Mouse (Mus musculus) MEL (cell line): ENCODE data around the gene Sema5a. TPM values are rescaled to one million over a fixed set of nuclear protein-coding genes. Genes with fewer than 3 reads are reported as not detected.

ENCODE experiments used
- DNase-seq: peaks from one replicate; pipeline ENCODE4 v3.0.0; 2011; ENCODE audit warnings: low read depth, low spot score
- H3K27ac ChIP-seq: 2 replicates; pipeline ENCODE4 v1.5.1; 2012; ENCODE audit warnings: low read depth, mild to moderate bottlenecking, control low read depth, low read length, moderate library complexity; ENCODE audit not compliant: control insufficient read depth
- H3K27me3 ChIP-seq, 2 experiments: fragments of 150-350 bp in 1 of 2; sonication (generic) in 1 of 2; 2 replicates each; pipeline ENCODE4 v1.6.1; 2012; ENCODE audit warnings: low read length in 2 of 2, mild to moderate bottlenecking in 2 of 2, improper control_type of control experiment in 1 of 2, moderate library complexity in 1 of 2; ENCODE audit not compliant: insufficient read depth in 2 of 2, control insufficient read depth in 1 of 2
- H3K36me3 ChIP-seq, 2 experiments: 2 replicates each; pipeline ENCODE4 v1.6.1; 2012 to 2014; ENCODE audit warnings: low read length in 2 of 2, improper control_type of control experiment in 1 of 2, inconsistent platforms in 1 of 2, mild to moderate bottlenecking in 1 of 2; ENCODE audit not compliant: insufficient read depth in 2 of 2, control insufficient read depth in 1 of 2
- H3K4me1 ChIP-seq, 2 experiments: fragments of 150-350 bp in 1 of 2; sonication (generic) in 1 of 2; 2 replicates each; pipeline ENCODE4 v1.6.1; 2012; ENCODE audit warnings: low read length in 2 of 2, improper control_type of control experiment in 1 of 2, mild to moderate bottlenecking in 1 of 2; ENCODE audit not compliant: insufficient read depth in 2 of 2, control insufficient read depth in 1 of 2
- H3K4me3 ChIP-seq, 2 experiments: fragments of 150-350 bp in 1 of 2; sonication (generic) in 1 of 2; 2 replicates each; pipeline ENCODE4 v1.5.1; 2012; ENCODE audit warnings: low read depth in 2 of 2, low read length in 2 of 2, mild to moderate bottlenecking in 2 of 2, moderate library complexity in 2 of 2, control low read depth in 1 of 2, improper control_type of control experiment in 1 of 2; ENCODE audit not compliant: control insufficient read depth in 1 of 2, insufficient read depth in 1 of 2
- H3K79me2 ChIP-seq: 2 replicates; pipeline ENCODE4 v1.6.1; 2012; ENCODE audit warnings: mild to moderate bottlenecking, low read length, moderate library complexity; ENCODE audit not compliant: control insufficient read depth, poor library complexity, insufficient read depth
- H3K9ac ChIP-seq: 2 replicates; pipeline ENCODE4 v1.6.1; 2012; ENCODE audit warnings: low read depth, mild to moderate bottlenecking, control low read depth, low read length, moderate library complexity; ENCODE audit not compliant: control insufficient read depth, poor library complexity, severe bottlenecking
- H3K9me3 ChIP-seq: fragments of 150-350 bp; sonication (generic); replicated peaks from 2 replicates; pipeline ENCODE4 v1.6.1; 2012; ENCODE audit warnings: mild to moderate bottlenecking, low read length, improper control_type of control experiment, moderate library complexity; ENCODE audit not compliant: insufficient read depth
- BHLHE40 ChIP-seq: IDR thresholded peaks from 2 replicates; pipeline ENCODE4 v1.6.1; 2012; ENCODE audit warnings: low read depth, mild to moderate bottlenecking, inconsistent platforms, low read length, improper control_type of control experiment, borderline replicate concordance
- CHD1 ChIP-seq: IDR thresholded peaks from 2 replicates; pipeline ENCODE4 v1.6.1; 2012; ENCODE audit warnings: low read depth, mild to moderate bottlenecking, inconsistent platforms, low read length, improper control_type of control experiment
- CHD2 ChIP-seq: IDR thresholded peaks from 2 replicates; pipeline ENCODE4 v1.6.1; 2011; ENCODE audit warnings: low read length, improper control_type of control experiment
- CTCF ChIP-seq, 3 experiments: IDR thresholded peaks in 2 of 3; conservative IDR thresholded peaks in 1 of 3; 2 replicates each; pipeline ENCODE4 v1.5.1; 2011 to 2012; ENCODE audit warnings: low read length in 3 of 3, low read depth in 2 of 3, mild to moderate bottlenecking in 2 of 3, improper control_type of control experiment in 1 of 3, inconsistent platforms in 1 of 3, mixed read lengths in 1 of 3, moderate library complexity in 1 of 3; ENCODE audit not compliant: control insufficient read depth in 1 of 3, insufficient read depth in 1 of 3, poor library complexity in 1 of 3, severe bottlenecking in 1 of 3
- E2F4 ChIP-seq: IDR thresholded peaks from 2 replicates; pipeline ENCODE4 v1.6.1; 2011; ENCODE audit warnings: low read depth, low read length, improper control_type of control experiment, borderline replicate concordance
- ELF1 ChIP-seq: IDR thresholded peaks from 2 replicates; pipeline ENCODE4 v1.6.1; 2014; ENCODE audit warnings: low read depth, mild to moderate bottlenecking, inconsistent platforms, low read length, improper control_type of control experiment, moderate library complexity
- EP300 ChIP-seq, 2 experiments: IDR thresholded peaks; 2 replicates each; pipeline ENCODE4 v1.6.1; 2011; ENCODE audit warnings: improper control_type of control experiment in 2 of 2, low read length in 2 of 2, low read depth in 1 of 2, mild to moderate bottlenecking in 1 of 2
- HCFC1 ChIP-seq: IDR thresholded peaks from 2 replicates; pipeline ENCODE4 v1.6.1; 2012; ENCODE audit warnings: low read depth, mild to moderate bottlenecking, inconsistent platforms, low read length, improper control_type of control experiment, moderate library complexity
- KAT2A ChIP-seq: conservative IDR thresholded peaks from 2 replicates; pipeline ENCODE4 v1.6.1; 2012; ENCODE audit warnings: low read depth, low read length, improper control_type of control experiment, inconsistent platforms
- MAFK ChIP-seq: IDR thresholded peaks from 2 replicates; pipeline ENCODE4 v1.6.1; 2011; ENCODE audit warnings: low read depth, mild to moderate bottlenecking, low read length, improper control_type of control experiment, borderline replicate concordance
- MAZ ChIP-seq: IDR thresholded peaks from 2 replicates; pipeline ENCODE4 v1.6.1; 2012; ENCODE audit warnings: low read depth, mild to moderate bottlenecking, inconsistent platforms, low read length, improper control_type of control experiment
- MEF2A ChIP-seq: IDR thresholded peaks from 2 replicates; pipeline ENCODE4 v1.6.1; 2014; ENCODE audit warnings: low read depth, mild to moderate bottlenecking, inconsistent platforms, low read length, improper control_type of control experiment; ENCODE audit not compliant: poor library complexity, insufficient replicate concordance, severe bottlenecking; ENCODE audit errors: extremely low read depth
- MYB ChIP-seq: IDR thresholded peaks from 2 replicates; pipeline ENCODE4 v1.6.1; 2011; ENCODE audit warnings: mild to moderate bottlenecking, low read depth, low read length, improper control_type of control experiment
- MYC ChIP-seq: IDR thresholded peaks from 2 replicates; pipeline ENCODE4 v1.6.1; 2011; ENCODE audit warnings: low read depth, mild to moderate bottlenecking, low read length, improper control_type of control experiment, moderate library complexity
- NELFE ChIP-seq: IDR thresholded peaks from 2 replicates; pipeline ENCODE4 v1.6.1; 2011; ENCODE audit warnings: low read depth, low read length, improper control_type of control experiment
- POLR2A ChIP-seq, 2 experiments: IDR thresholded peaks; 2 replicates each; pipeline ENCODE4 v1.6.1; 2011 to 2012; ENCODE audit warnings: low read length in 2 of 2, mild to moderate bottlenecking in 2 of 2, control low read depth in 1 of 2, improper control_type of control experiment in 1 of 2, low read depth in 1 of 2, moderate library complexity in 1 of 2; ENCODE audit not compliant: control insufficient read depth in 1 of 2, insufficient read depth in 1 of 2, poor library complexity in 1 of 2
- POLR2AphosphoS2 ChIP-seq: IDR thresholded peaks from 2 replicates; pipeline ENCODE4 v1.6.1; 2011; ENCODE audit warnings: low read length, improper control_type of control experiment
- POLR2AphosphoS5 ChIP-seq: IDR thresholded peaks from 2 replicates; pipeline ENCODE4 v1.6.1; 2012; ENCODE audit warnings: low read depth, borderline replicate concordance, mild to moderate bottlenecking, inconsistent platforms, low read length, moderate library complexity, mixed read lengths
- RAD21 ChIP-seq: IDR thresholded peaks from 2 replicates; pipeline ENCODE4 v1.6.1; 2011; ENCODE audit warnings: mild to moderate bottlenecking, low read depth, low read length, improper control_type of control experiment
- RCOR1 ChIP-seq: IDR thresholded peaks from 2 replicates; pipeline ENCODE4 v1.6.1; 2012; ENCODE audit warnings: low read depth, mild to moderate bottlenecking, inconsistent platforms, low read length, improper control_type of control experiment
- SMC3 ChIP-seq: IDR thresholded peaks from 2 replicates; pipeline ENCODE4 v1.6.1; 2011; ENCODE audit warnings: low read depth, low read length, improper control_type of control experiment
- TBP ChIP-seq: IDR thresholded peaks from 2 replicates; pipeline ENCODE4 v1.8.0; 2011; ENCODE audit warnings: low read depth, low read length, improper control_type of control experiment
- UBTF ChIP-seq: IDR thresholded peaks from 2 replicates; pipeline ENCODE4 v1.6.1; 2012; ENCODE audit warnings: low read depth, mild to moderate bottlenecking, inconsistent platforms, low read length, improper control_type of control experiment, moderate library complexity, borderline replicate concordance; ENCODE audit not compliant: insufficient read depth
- USF1 ChIP-seq: IDR thresholded peaks from 2 replicates; pipeline ENCODE4 v1.6.1; 2014; ENCODE audit warnings: low read depth, mild to moderate bottlenecking, inconsistent platforms, low read length, improper control_type of control experiment, moderate library complexity
- USF2 ChIP-seq, 2 experiments: IDR thresholded peaks; 2 replicates each; pipeline ENCODE4 v1.6.1; 2011 to 2012; ENCODE audit warnings: improper control_type of control experiment in 2 of 2, low read length in 2 of 2, borderline replicate concordance in 1 of 2, inconsistent platforms in 1 of 2, low read depth in 1 of 2, mild to moderate bottlenecking in 1 of 2; ENCODE audit not compliant: insufficient read depth in 1 of 2
- ZC3H11A ChIP-seq: IDR thresholded peaks from 2 replicates; pipeline ENCODE4 v1.6.1; 2012; ENCODE audit warnings: low read depth, mild to moderate bottlenecking, inconsistent platforms, low read length, improper control_type of control experiment
- ZMIZ1 ChIP-seq: IDR thresholded peaks from 2 replicates; pipeline ENCODE4 v1.6.1; 2012; ENCODE audit warnings: low read depth, mild to moderate bottlenecking, inconsistent platforms, low read length, improper control_type of control experiment, moderate library complexity
- ZNF384 ChIP-seq: IDR thresholded peaks from 2 replicates; pipeline ENCODE4 v1.6.1; 2012; ENCODE audit warnings: low read depth, mild to moderate bottlenecking, inconsistent platforms, low read length, improper control_type of control experiment
- polyA plus RNA-seq, 2 experiments: library from polyadenylated mRNA; stranded (reverse) in 1 of 2; unstranded in 1 of 2; fragments of >175 nt in 1 of 2; fragments of >200 nt in 1 of 2; gene quantifications; 2 replicates each; pipeline versions ENCODE4 v1.2.1 to v1.2.4; 2012; ENCODE audit warnings: low replicate concordance in 2 of 2, low read depth in 1 of 2; ENCODE audit not compliant: insufficient read length in 2 of 2, insufficient read depth in 1 of 2, missing spikeins in 1 of 2
- total RNA-seq: library from RNA; depleted of rRNA; stranded (reverse); fragments of 300-350 nt; gene quantifications from 2 replicates; pipeline ENCODE4 v1.2.3, GENCODE M21; 2012

The Sema5a gene
- total and polyA plus RNA-seq, 3 experiments: not detected

DNA sequence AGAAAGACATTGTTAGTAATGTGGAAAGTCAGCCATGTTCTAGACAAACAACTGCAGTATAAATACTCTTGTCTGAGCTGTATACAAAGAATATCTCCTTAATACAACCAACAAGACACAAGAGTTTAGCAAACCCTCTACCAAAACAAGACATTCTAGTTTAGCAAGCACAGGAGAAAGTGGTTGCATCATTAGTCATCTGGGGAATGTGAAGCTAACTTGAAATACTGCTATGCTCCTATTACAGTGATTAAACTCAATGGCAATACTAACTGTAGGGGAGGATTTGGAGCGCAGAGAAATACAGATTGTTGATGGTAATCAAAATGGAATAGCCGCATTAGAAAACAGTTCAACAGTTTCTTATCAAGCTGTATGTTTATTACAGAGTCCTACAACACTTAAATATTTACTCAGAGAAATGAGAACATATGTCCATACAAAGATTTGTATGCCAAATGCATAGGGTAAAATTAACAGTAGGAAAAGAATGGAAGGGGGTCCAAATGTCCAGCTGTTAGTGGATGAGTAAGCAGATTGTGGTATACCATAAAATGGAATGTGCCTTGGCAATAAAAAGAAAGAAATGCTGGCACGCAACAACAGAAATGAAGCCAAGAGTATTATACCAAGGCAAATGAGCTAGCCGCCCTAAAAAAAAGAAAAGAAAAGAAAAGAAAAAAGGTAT is 472.8 kb downstream of the Sema5a start:
- TF ChIP-seq ZC3H11A (no peak), ELF1 (no peak), BHLHE40 (no peak), MYB (no peak), USF2 (IDR thresholded peaks at IDR 0.05; ENCODE audit: borderline replicate concordance in 1 of 2, insufficient read depth in 1 of 2, low read depth in 1 of 2, low read length in 2 of 2) (no peak), POLR2A (IDR thresholded peaks at IDR 0.05; ENCODE audit: control insufficient read depth in 1 of 2, insufficient read depth in 1 of 2, low read depth in 1 of 2, low read length in 2 of 2, poor library complexity in 1 of 2) (no peak), CHD2 (no peak), USF1 (no peak), MAZ (no peak), MEF2A (no peak), CHD1 (no peak), EP300 (IDR thresholded peaks at IDR 0.05; ENCODE audit: low read depth in 1 of 2, low read length in 2 of 2) (no peak), E2F4 (no peak)
- Histone ChIP-seq H3K4me3 (no peak overlapping the region), H3K27ac (no peak overlapping the region), H3K9ac (no peak overlapping the region), H3K4me1 (no peaks in the 10 kb centered on the region), H3K9me3 (no peaks in the 10 kb centered on the region), H3K36me3 (no peaks in the 10 kb centered on the region), H3K27me3 (no peaks in the 10 kb centered on the region; a peak in 1 of 4 replicates), H3K79me2 (no peaks in the 10 kb centered on the region)
- no peak for DNase-seq

DNA sequence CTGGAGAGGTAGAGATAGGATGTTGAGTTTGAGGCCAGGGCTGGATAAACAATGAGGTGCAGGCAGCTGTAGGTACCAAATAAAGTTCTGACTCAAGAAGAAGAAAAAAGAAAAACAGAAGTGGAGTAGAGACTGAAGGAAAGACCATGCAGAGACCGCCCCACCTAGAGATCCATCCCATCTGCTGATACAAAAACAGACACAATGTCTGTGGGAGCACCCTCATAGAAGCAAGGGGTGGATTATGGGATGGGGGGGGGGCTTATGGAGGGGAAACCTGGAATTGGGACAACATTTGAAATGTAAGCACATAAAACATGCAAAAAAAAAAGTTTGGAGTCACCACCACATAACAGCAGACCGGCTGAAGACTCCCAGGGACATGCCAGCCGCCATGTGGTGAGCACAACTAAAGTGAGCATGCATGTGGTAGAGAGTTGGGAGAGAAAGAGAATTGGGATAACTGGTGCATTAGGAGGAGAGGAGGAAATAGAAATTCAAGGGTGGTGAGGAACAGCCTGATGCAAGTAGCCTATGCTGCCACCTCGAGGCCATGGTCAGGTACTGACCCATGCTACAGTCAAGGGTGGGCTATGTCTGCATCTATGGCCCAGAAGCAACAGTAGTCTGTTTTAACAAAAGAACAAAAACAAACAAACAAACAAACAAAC is 473.8 kb downstream of the Sema5a start:
- no peak overlapping the region for H3K4me3 ChIP-seq
- no peaks in the 10 kb centered on the region for H3K79me2 ChIP-seq
- TF ChIP-seq ZC3H11A (peak; percentile 52), HCFC1 (no peak), TBP (no peak), SMC3 (peak; percentile 65), POLR2A (IDR thresholded peaks at IDR 0.05; ENCODE audit: control insufficient read depth in 1 of 2, insufficient read depth in 1 of 2, low read depth in 1 of 2, low read length in 2 of 2, poor library complexity in 1 of 2) (no peak), MAZ (no peak), RCOR1 (no peak), ZMIZ1 (no peak), UBTF (no peak), USF2 (IDR thresholded peaks at IDR 0.05; ENCODE audit: borderline replicate concordance in 1 of 2, insufficient read depth in 1 of 2, low read depth in 1 of 2, low read length in 2 of 2) (no peak), CTCF (IDR thresholded peaks at IDR 0.05 in 2 of 3, conservative IDR thresholded peaks at IDR 0.05 in 1 of 3; ENCODE audit: control insufficient read depth in 1 of 3, insufficient read depth in 1 of 3, low read depth in 2 of 3, low read length in 3 of 3, poor library complexity in 1 of 3, severe bottlenecking in 1 of 3) (peak; percentile 66 to 78 (median 67)), RAD21 (peak; percentile 74), BHLHE40 (no peak), USF1 (no peak), KAT2A (no peak), POLR2AphosphoS2 (no peak), NELFE (no peak), ZNF384 (no peak), MAFK (no peak), E2F4 (no peak), MYB (no peak), POLR2AphosphoS5 (no peak), MYC (no peak)
- no peaks in the 10 kb centered on the region for H3K4me1 ChIP-seq
- no peak overlapping the region for H3K27ac ChIP-seq
- no peaks in the 10 kb centered on the region; a peak in 1 of 4 replicates for H3K27me3 ChIP-seq
- H3K36me3 ChIP-seq: no peaks in the 10 kb centered on the region
- DNase-seq: peak; percentile 47
- H3K9me3 ChIP-seq: no peaks in the 10 kb centered on the region
- no peak overlapping the region for H3K9ac ChIP-seq
